Mouse (Mus musculus) ES-Bruce4 (cell line): ENCODE results near the gene Plxna4. TPM values are rescaled to one million over a fixed set of nuclear protein-coding genes. Genes with fewer than 3 reads are reported as not detected.

ENCODE experiments used
- H3K27ac ChIP-seq: 2 replicates; pipeline ENCODE4 v1.5.1; 2012; ENCODE audit warnings: low read length, inconsistent platforms; ENCODE audit not compliant: insufficient read depth
- H3K27me3 ChIP-seq: 2 replicates; pipeline ENCODE4 v1.6.1; 2012; ENCODE audit warnings: mild to moderate bottlenecking, low read length, inconsistent platforms; ENCODE audit not compliant: control insufficient read depth, poor library complexity, insufficient read depth, severe bottlenecking
- H3K36me3 ChIP-seq: 2 replicates; pipeline ENCODE4 v1.6.1; 2012; ENCODE audit warnings: inconsistent platforms, mild to moderate bottlenecking, low read length, moderate library complexity; ENCODE audit not compliant: control insufficient read depth, poor library complexity, insufficient read depth, severe bottlenecking
- H3K4me1 ChIP-seq: one replicate; pipeline ENCODE4 v1.8.1; 2011; ENCODE audit warnings: low read length; ENCODE audit not compliant: control insufficient read depth, insufficient read depth
- H3K4me3 ChIP-seq: 2 replicates; pipeline ENCODE4 v1.5.1; 2011; ENCODE audit warnings: low read depth, mild to moderate bottlenecking, low read length
- H3K9ac ChIP-seq: 2 replicates; pipeline ENCODE4 v1.6.1; 2012; ENCODE audit warnings: low read depth, mild to moderate bottlenecking, inconsistent platforms; ENCODE audit not compliant: poor library complexity, severe bottlenecking
- H3K9me3 ChIP-seq: replicated peaks from 2 replicates; pipeline ENCODE4 v1.6.1; 2012; ENCODE audit warnings: mild to moderate bottlenecking, low read length, inconsistent platforms; ENCODE audit not compliant: control insufficient read depth, poor library complexity, insufficient read depth, severe bottlenecking
- CTCF ChIP-seq: IDR thresholded peaks from one replicate; pipeline ENCODE4 v1.8.1; 2011; ENCODE audit warnings: low read depth, low read length
- EP300 ChIP-seq: IDR thresholded peaks from 2 replicates; pipeline ENCODE4 v1.6.1; 2011; ENCODE audit warnings: low read depth, low read length; ENCODE audit not compliant: insufficient read depth
- POLR2A ChIP-seq: IDR thresholded peaks from one replicate; pipeline ENCODE4 v1.8.1; 2011; ENCODE audit warnings: low read length; ENCODE audit not compliant: insufficient read depth
- polyA plus RNA-seq: library from polyadenylated mRNA; stranded (reverse); fragments of >200 nt; gene quantifications from 2 replicates; pipeline ENCODE4 v1.2.4, GENCODE M21; 2011; ENCODE audit warnings: low read depth; ENCODE audit not compliant: missing spikeins, insufficient read depth, insufficient read length

The Plxna4 gene
- polyA plus RNA-seq, 1 experiment = 0.33 TPM

- Histone ChIP-seq H3K27ac (no peak overlapping the region), H3K9me3 (no peaks in the 10 kb centered on the region), H3K9ac (no peak overlapping the region), H3K27me3 (no peaks in the 10 kb centered on the region), H3K36me3 (no peaks in the 10 kb centered on the region), H3K4me1 (no peaks in the 10 kb centered on the region), H3K4me3 (no peak overlapping the region)
- TF ChIP-seq EP300 (no peak), POLR2A (no peak), CTCF (no peak)
These were observed 14.1 kb upstream of the Plxna4 start for GRCm38 (mm10) chr6:32602130-32602529.

- TF ChIP-seq POLR2A = no peak
- TF ChIP-seq EP300 = no peak
- TF ChIP-seq CTCF = no peak
- H3K27me3 ChIP-seq = no peaks in the 10 kb centered on the region
- H3K9ac ChIP-seq = no peak overlapping the region
- no peaks in the 10 kb centered on the region for H3K36me3 ChIP-seq
- H3K4me3 ChIP-seq = no peak overlapping the region
- no peak overlapping the region for H3K27ac ChIP-seq
- H3K4me1 ChIP-seq = no peaks in the 10 kb centered on the region
- H3K9me3 ChIP-seq = no peaks in the 10 kb centered on the region
These were observed 13.3 kb upstream of the Plxna4 start for GRCm38 (mm10) chr6:32601306-32601705.

GRCm38 (mm10) chr6:32595591-32595990 is 7.6 kb upstream of the Plxna4 start:
- H3K9ac ChIP-seq = no peak overlapping the region
- H3K27me3 ChIP-seq = no peaks in the 10 kb centered on the region
- TF ChIP-seq CTCF (no peak), EP300 (no peak), POLR2A (no peak)
- H3K4me3 ChIP-seq = no peak overlapping the region
- H3K9me3 ChIP-seq = no peaks in the 10 kb centered on the region
- H3K36me3 ChIP-seq = no peaks in the 10 kb centered on the region
- H3K4me1 ChIP-seq = no peaks in the 10 kb centered on the region
- no peak overlapping the region for H3K27ac ChIP-seq

- TF ChIP-seq CTCF (peak; percentile 44), EP300 (no peak), POLR2A (no peak)
- no peak overlapping the region for H3K27ac ChIP-seq
- no peaks in the 10 kb centered on the region for H3K9me3 ChIP-seq
- no peaks in the 10 kb centered on the region for H3K4me1 ChIP-seq
- H3K9ac ChIP-seq = no peak overlapping the region
- H3K4me3 ChIP-seq = no peak overlapping the region
- H3K36me3 ChIP-seq = no peaks in the 10 kb centered on the region
- H3K27me3 ChIP-seq = peaks cover 13% of the 10 kb centered on the region
These were observed 3.2 kb upstream of the Plxna4 start for GRCm38 (mm10) chr6:32590979-32591758.

GRCm38 (mm10) chr6:32589632-32590031 is 1.6 kb upstream of the Plxna4 start:
- Histone ChIP-seq H3K9me3 (no peaks in the 10 kb centered on the region), H3K27ac (no peak overlapping the region), H3K4me3 (no peak overlapping the region), H3K9ac (no peak overlapping the region), H3K36me3 (no peaks in the 10 kb centered on the region), H3K4me1 (no peaks in the 10 kb centered on the region), H3K27me3 (peaks cover 16% of the 10 kb centered on the region)
- TF ChIP-seq CTCF = no peak
- no peak for TF ChIP-seq POLR2A
- no peak for TF ChIP-seq EP300
